Mouse (Mus musculus): ENCODE data around the gene Abca4.

Gene Abca4

DNA sequence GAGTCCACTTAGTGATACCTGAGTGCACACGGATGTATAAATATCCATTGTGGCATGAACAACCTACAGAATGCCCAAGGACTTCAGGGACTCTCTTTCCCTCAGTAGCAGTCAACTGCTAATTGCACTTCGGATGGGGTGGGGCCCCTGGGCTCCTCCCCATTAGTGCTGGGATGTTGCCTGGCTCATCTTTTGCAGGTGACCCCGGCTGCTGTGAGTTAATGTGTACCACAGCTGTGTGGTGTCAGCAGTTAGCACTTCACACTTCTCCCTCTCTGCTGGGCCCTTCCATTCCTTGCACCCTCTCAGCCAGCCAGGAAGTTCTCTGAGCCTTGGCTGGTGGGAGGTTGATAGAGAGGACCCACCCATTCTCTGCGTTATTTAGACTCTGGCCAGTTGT, 65.2 kb downstream of the Abca4 start:
- peak; percentile 73 for DNase-seq (ENCODE audit: low spot score)

DNA sequence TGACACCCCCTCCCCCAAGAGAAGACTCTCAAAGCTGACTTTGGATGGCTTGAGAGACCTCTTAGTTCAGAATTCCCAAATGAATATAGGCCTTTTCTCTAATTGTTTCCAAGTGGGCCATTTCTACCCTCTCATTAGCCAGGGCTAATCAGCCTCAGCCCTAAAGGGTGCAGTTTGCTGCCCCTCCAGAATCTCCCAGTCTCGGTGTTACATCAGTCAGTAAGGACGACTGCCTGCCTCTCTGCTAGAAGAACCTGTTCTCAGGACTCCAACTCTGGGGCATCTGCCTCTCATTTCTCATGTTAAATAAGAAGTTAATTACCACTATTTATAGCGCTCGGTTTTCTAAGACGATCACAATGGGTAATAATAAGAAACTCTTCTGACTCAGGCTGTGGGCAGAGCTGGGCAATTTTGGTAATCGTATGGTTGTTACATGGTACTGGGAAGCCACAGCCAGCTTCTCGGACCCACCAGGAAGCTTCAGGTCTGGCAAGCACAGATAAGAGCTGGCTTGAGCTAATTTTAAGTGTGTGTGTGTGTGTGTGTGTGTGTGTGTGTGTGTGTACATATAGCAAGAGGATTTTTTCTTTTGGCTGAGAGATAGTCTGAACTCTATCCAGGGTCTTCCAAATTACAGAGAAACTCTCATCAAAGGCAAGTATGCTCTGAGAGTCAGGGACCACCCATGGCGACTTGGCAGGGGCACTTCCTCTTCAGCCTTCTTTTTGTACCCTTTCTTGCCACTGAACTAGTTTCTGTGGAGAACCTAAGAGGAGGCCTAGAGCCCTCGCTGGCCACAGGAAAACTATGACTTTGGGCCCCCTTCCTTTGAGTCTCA, 67.1 kb downstream of the Abca4 start:
- DNase-seq (ENCODE audit: low spot score) = no peak

DNA sequence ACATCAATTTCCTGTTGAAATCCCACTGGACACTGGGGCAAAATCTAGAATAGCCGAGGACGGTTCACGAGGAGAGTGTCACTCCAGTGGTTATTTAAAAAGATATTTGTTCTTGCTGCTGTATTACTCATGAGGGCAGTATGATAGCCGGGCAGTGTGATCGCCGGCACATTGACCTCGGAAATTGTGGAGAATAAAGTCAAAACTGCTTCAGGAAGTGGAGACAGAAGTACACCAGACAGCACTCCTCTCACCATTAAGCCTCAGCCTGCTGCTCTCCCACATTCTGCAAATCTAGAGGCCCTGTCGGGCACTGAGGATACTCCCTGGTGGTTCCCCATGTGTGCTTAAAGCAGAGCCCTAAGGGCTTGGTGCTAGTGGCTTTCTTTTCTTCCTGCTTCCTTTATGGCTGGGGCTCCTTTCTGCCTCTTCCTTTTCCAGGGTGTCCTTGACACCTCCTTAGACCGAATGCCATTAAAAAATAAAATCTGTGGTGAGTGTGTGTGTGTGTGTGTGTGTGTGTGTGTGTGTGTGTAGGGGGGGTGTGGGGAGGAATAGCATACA, 74.5 kb downstream of the Abca4 start:
- DNase-seq (ENCODE audit: low spot score) = no peak

DNA sequence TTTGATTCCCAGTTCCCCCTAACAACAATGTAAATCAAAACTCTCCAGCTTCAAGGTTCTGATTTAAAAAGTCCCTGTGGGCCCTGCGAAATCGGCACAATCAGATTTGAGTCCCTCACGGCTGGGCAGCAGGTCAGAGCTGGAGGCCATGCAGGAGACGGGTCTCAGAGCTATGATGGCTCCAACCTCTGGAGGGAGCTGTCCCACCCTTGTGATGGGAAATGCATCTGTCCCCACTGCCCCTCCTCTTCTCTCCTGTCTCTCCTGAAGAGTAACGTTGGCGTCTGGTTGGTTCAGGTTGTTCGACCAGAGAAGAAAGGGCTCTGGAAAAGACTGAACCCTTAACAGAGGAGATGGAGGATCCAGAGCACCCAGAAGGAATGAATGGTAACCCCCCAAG, 75.5 kb downstream of the Abca4 start:
- DNase-seq (ENCODE audit: low spot score) = no peak

DNA sequence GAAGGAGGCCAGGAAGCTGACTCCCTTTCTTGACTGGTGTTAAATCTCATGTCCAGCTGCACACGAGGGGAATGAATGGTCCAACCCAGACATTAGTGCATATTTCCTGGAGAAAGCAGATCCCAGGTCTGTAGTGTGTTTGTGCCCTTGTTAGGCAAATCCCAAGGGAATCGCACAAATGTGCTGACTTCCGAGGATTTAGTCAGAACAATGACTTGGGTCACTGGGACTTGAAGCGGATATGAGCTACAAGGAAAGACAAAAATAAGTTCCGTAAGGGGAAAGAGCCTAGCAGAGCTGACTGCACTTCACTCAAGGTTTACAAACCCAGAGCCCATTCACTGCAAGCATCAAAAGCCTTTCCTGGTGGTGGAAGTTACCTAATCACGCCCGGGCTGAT, 76.0 kb downstream of the Abca4 start:
- no peak for DNase-seq (ENCODE audit: low spot score)

DNA sequence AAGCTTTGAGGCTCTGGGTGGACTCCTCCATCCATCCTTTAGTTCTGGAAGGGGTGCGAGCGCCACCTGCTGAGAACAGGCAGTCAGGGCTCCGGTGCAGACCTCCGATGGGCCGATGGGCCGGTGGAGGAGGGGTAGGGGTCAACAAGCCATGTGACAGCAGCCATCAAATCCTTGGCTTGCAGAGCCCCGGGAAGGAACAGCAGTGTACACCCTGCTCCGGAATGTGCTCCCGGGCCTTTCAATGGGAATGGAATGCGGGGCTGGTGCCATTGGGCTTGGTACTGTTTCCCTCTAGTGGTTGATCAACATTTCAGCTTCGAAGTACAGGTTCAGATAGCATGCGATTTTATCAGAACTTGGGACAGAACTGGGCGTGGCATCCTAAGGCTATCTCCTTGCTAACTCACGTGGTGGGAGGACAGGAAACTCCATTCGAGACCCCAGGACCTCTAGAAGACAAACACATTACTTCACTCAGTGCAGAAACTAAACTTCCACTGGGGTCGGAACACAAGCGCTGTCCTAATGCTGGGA, 78.0 kb downstream of the Abca4 start:
- peak; percentile 95 for DNase-seq (ENCODE audit: low spot score)

DNA sequence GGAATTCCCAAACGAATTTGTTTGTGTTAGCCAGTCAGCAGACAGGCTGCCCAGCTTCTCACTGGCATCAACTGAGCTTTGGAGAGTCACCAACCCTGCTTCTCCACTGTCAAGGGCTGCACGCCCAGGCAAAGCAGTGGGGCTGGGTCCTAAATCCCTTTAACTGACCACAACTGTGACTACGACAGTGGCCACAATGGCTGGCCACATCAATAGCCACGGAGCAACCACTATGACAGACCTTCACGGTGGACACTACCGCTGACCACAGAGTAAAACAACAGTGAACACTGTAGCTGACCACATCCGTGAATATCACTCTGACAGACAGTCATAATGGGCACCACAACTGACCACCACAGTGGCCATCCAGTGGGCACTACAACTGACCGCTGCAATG, 78.6 kb downstream of the Abca4 start:
- DNase-seq (ENCODE audit: low spot score) = no peak

DNA sequence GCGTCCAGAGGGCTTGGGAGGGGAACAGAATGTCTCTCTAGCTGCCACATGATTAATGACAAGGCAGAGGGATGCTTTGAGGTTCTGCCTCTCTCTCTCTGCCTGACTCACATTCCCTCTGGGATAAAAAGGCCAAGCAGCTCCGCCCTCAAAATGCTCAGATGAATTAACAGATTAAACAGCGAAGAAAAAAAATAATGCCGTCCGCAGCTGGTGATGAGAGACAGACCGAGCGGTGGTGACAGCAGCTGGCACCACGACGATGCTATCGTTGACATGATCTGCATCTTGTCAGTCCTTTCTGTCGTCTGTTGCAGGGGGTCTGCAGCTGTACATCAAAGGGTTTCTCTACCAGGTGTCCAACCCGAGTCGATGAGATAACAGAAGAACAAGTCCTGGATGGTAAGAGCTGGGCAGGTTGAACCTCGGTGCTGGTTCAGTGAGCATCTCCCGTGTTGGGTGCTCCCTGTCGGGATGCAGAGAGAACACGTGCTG, 84.8 kb downstream of the Abca4 start:
- no peak for DNase-seq (ENCODE audit: low spot score)

DNA sequence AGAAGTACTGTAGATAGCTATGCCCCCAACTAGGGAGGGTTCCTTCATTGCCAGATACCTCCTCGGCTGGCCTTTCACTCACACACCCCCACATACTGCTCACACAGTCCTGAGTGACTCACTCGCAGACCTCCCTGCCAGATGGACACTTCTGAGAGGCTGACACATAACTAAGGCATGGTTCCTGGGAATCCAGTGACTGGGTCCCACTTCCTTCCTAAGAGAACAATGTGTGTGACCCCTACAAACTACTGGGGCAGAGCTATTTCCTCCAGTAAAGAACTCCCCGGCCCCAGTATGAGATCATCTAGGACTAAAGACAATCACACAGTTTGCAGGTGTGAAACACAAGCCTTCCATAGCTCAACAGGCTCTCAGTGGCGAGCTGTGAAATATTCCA, 86.5 kb downstream of the Abca4 start:
- DNase-seq (ENCODE audit: low spot score) = no peak

DNA sequence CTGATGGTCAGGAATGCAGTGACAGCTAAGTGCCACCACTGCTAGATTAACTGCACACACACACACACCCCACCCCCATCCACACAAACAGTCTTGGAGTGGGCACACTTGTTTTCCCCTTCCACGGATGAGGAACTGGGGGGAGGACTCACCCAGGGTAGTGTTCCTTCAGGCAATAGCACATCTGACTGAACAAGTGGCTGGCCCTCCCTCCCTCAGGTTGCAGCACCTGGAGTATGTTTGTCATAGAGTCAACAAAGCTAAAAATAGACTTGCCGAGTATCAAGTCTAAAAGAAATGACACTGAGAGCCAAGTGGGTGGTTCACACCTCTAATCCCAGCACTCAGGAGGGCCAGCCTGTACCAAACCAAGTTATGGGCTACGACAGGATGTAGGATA, 87.4 kb downstream of the Abca4 start:
- peak; percentile 62 for DNase-seq (ENCODE audit: low spot score)

DNA sequence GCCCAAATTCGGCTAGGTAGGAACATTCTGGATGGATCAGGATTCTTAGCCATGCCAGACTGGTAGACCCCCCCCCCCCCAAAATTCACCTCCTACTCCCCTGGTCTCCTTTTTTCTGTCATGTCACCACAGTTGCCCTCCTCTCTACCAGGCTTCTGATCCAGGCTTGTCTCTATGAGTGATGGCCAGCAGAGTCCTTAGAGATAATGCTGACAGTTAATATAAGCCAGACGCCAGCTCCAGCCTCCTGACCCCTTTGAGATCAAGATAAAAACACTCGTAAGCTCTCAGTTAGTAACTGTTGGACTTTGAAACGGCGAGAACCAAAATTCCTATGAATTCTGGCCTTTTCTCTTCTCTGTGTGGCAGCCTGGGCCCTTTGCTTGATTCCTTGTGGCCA, 89.0 kb downstream of the Abca4 start:
- peak; percentile 75 for DNase-seq (ENCODE audit: low spot score)

DNA sequence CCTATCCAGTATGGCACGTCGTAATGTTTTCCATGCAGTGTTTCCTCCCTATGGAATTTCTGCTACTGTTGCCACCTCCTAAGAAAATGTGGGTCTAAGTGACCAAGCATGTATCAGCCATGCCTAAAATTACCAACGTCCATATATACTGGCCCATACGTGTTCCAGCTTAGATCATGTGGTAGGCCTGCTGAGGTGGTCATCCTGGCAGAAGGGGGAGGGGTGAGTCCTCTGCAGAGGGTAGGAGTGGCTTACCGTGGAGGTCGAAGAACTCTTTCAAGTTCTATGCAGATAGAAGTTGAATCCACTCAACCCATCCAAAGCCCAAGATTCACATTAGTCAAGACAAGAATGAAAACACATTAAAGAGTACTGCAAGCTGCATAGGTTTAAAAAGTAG, 89.6 kb downstream of the Abca4 start:
- peak; percentile 62 for DNase-seq (ENCODE audit: low spot score)

DNA sequence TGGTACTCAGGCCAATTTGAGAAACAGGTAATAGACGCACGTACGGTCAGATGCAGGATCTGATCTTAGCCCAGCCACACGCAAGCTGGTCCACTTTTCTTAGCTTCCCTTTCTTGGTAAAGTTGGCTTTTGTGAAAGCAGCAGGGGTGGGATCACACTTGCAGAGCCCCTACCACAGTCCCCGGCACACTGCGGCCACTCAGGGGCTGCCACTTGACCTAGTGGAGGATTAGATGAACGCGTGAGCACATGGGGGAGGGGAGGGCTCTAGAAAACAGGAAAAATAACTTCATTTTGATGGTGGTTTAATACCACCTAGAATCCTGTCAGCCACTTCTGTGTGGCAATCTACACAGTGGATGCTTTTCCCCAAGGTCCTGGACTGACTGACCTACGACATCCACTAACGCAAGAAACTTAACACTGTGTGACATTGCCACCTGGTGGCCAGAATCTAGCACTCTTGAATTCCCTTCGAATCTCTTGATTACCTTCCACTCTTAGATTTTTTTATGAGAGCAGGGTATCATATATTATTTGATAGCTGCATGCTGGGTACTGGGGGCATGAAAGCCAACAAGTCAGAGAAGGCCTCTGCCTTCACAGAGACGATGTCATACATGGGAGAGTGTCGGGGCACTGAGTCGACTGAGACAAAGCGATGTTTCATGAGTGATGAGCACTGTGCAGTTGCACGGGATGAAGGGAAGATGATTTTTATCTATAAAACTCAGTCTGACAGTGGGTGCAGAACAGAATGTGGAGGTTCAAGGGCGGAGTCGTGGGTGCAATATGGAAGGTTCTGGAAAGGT, 96.6 kb downstream of the Abca4 start:
- peak; percentile 36 for DNase-seq (ENCODE audit: low spot score)

DNA sequence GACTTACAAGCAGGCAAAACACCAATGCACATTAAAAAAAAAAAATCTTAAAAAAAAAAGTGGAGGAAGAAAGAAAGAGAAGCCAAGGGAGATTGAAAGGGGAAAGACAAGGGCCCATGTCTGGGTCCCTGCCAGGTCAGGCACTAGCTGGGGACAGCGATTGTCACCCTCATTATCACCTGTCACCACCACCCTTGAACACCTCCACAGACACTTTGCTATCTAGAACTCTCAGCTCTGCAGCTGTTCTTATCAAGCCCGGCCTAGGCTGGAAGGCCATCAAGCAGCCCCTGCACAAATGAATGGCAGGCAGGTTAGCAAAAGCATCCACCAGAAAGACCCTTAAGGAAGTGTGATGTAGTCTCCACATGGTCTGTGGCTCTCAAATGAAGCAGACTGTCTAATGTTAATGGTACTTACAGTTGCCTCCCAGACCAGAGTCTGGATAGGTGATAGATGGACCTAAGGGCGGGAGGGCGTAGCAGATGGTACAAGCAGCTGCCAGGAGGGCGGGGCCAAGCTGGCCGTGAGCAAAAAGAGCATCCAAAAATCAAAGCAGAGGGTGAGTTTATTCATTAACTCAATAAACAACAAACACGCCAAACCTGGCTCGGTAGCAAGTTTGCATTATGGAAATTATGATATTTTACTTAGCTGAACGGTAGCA, 98.1 kb downstream of the Abca4 start:
- no peak for DNase-seq (ENCODE audit: low spot score)

DNA sequence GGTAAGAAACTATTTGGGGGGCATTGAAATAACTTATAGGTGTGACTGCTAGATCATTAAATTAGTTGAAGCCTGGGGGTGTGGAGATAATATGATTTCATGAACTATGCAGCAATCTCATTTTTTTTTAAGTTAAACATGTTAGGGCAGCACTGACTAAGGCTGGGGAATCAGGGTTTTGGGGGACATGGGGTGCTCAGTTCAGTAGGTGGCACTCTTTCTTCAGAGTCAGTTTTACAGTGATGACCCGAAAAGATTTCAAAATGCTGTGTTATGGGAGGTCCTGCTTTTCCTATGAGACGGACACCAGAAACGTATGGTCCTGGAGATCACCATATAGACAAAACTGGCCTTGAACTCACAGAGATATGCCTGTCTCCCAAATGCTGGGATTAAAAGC, 99.2 kb downstream of the Abca4 start:
- no peak for DNase-seq (ENCODE audit: low spot score)

DNA sequence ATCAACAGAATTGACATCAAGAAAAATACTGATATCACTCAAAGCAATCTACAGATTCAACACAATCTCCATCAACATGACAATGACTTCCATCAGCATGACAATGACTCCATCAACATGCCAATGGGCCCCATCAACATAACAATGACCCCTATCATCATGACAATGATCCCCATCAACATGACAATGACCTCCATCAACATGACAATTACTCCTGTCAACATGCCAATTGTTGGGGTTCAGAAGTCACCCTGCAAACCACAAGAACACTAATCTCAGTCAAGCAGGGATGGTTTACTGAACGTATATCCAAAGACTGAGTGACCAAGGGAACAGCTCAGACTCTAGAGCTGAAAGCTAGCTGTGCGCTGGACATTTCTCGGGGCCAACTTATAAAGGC, 101.2 kb downstream of the Abca4 start:
- DNase-seq (ENCODE audit: low spot score) = no peak

DNA sequence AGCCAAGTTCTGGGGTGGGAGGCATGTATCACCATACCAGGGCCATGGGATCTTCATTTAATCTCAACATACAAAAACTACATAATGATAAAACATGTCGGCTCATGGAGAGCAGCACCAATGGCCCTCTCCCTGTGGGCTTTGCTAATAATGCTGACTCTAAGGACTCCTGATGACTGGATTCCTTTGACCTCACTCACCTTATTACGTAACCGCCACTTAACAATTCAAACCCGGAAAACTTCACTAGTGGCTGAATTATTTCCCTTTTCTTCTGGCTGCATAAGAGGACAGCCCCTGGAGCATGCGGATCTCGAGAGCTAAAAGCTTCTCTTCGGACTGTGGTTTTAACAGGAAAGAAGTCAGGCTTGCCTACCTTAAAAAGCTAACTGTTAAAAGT, 106.6 kb downstream of the Abca4 start:
- DNase-seq (ENCODE audit: low spot score) = no peak

DNA sequence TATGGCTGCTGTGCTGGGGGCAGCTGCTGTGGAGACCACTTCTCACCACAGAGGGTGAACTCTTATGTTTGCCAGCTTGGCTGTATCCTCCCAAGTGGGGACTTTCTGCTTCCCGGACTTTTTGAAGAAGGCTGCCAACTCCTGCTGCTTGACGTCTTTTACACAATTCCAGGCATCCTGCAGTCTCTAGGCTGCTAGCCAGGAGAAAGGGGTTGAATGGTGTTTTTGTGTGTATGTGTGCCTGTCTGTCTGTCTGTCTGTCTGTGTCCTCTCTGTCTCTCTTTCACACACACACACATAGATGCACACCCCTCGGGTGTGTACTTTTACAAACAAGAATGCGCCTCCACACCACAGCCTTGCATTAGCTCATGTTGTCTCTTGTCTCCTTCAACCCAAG, 108.2 kb downstream of the Abca4 start:
- no peak for DNase-seq (ENCODE audit: low spot score)

DNA sequence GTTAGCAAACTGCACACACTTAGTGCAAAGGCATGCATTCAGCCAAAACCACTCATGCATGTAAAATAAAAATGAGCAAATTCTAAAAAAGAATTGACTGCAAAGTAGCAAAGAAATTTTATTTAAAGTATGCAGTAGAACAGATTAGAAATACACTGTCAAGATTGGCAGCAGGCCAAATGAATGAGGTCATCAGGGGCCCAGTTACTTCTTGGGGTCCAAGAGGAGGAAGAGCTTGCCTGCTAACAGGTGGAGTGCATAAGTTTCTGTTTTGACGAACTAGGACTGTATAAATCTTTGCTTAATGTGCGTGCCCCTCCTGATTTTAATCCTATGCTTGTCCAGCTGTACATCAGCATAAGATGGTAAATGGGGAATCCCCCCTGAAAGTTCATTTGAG, 109.8 kb downstream of the Abca4 start:
- DNase-seq (ENCODE audit: low spot score) = no peak

DNA sequence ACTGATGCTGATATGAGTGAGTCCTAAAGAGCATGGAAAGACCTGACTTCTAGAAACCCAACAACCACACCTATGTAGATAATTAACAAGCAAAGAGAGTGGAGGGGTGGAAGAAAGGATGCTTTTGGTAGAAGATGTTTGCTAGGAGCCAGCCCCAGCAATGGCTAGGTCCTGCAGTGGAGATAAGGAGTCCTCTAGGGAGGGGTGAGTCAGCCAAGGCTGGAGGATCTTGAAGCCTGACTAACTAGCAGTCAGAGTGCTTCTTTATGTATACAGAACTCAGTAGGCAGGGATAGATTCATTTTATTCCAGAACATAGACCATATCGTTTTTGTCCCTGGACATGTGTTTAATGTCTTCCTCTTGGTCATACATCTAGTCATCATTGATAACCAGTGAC, 115.2 kb downstream of the Abca4 start:
- DNase-seq (ENCODE audit: low spot score) = no peak

DNA sequence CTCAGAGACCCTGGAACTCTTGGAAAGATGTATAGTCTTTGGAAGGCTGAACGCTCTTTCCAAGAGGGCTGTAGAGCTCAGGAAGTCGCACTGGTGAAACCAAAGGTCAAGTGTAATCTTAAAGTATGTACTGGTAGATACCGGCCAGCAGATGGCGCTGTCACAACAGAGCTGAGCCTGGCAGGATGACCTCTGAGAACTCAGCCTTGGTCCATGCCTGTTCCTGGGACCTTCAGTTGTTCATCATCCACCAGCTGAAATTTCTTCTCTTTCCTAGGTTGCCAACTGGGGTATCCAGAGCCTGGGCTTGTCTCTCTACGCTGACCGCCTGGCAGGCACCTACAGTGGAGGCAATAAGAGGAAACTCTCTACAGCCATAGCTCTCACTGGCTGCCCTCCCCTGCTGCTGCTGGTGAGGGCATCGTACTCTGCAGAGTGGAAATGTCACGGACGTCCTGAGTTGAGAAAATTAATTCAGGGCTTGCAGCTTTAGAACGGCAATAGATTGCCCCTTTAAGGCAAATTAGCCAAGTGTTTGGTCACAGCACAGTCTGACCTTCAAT, 125.5 kb downstream of the Abca4 start:
- peak; percentile 50 for DNase-seq (ENCODE audit: low spot score)
